In the genomic region with DNA sequence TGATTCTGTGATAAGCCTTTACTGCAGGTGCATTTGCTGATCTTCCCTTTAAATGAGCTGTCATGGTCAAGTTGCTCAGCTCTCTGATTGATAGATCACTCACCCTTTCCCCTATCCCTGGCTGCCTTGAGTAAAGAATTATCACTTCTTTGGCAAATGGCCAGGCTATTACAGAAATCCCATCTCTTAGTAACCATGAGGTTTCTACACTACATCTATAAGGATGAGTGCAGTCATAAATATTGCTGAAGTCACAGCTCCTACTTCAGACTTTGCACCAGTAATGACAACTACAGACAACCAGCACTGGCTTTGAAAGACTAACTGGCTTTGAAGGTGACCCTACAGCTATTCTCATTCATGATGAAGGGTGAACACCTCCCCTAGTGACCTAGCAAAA, we compare ENCODE assay signal across 23 mouse cellular contexts.
"Had no signal": no experiment of that assay in that cellular context is flagged by ENCODE, and none has a peak within 500 bp of the region (broad histone marks: within the 10 kb centered on the region; RNA-seq: fewer than 3 reads in every experiment).

No protein-coding gene starts in this region.

- H3K27ac ChIP-seq: kidney, postnatal 0 days; layer of hippocampus, adult 2 months; left cerebral cortex, adult 2 months; limb, embryonic 12.5 days; limb, embryonic 15.5 days; liver, embryonic 14.5 days; lung, embryonic 15.5 days; midbrain, embryonic 10.5 days; midbrain, embryonic 13.5 days; stomach, embryonic 15.5 days had no signal

- H3K36me3 ChIP-seq: limb, embryonic 12.5 days; limb, embryonic 15.5 days; lung, embryonic 15.5 days; midbrain, embryonic 10.5 days; midbrain, embryonic 13.5 days; stomach, embryonic 15.5 days had no signal

- ATAC-seq: midbrain, embryonic 13.5 days had no signal

- H3K27me3 ChIP-seq: limb, embryonic 12.5 days; limb, embryonic 15.5 days; lung, embryonic 15.5 days; megakaryocyte, embryonic 14.5 days; midbrain, embryonic 13.5 days; stomach, embryonic 15.5 days had no signal

- H3K4me1 ChIP-seq: limb, embryonic 12.5 days; limb, embryonic 15.5 days; lung, embryonic 15.5 days; megakaryocyte, embryonic 14.5 days; midbrain, embryonic 10.5 days; midbrain, embryonic 13.5 days; stomach, embryonic 15.5 days had no signal

- H3K9me3 ChIP-seq: limb, embryonic 12.5 days; limb, embryonic 15.5 days; lung, embryonic 15.5 days; megakaryocyte, embryonic 14.5 days; midbrain, embryonic 10.5 days; midbrain, embryonic 13.5 days; stomach, embryonic 15.5 days had no signal

- H3K9ac ChIP-seq: limb, embryonic 12.5 days; limb, embryonic 15.5 days; liver, embryonic 14.5 days; lung, embryonic 15.5 days; midbrain, embryonic 13.5 days; stomach, embryonic 15.5 days had no signal

- H3K4me3 ChIP-seq: layer of hippocampus, adult 2 months; left cerebral cortex, adult 2 months; limb, embryonic 12.5 days; limb, embryonic 15.5 days; lung, embryonic 15.5 days; megakaryocyte, embryonic 14.5 days; midbrain, embryonic 10.5 days; midbrain, embryonic 13.5 days; stomach, embryonic 15.5 days had no signal

- H3K4me2 ChIP-seq: limb, embryonic 12.5 days; limb, embryonic 15.5 days; liver, embryonic 11.5 days; lung, embryonic 15.5 days; midbrain, embryonic 13.5 days; stomach, embryonic 15.5 days had no signal

- DNase-seq: kidney, adult 2 months; kidney, postnatal 25 days; layer of hippocampus, adult 9-11 months; left cerebral cortex, postnatal 4 days; lung, adult 18-20 months; lung, postnatal 10 days; lung, postnatal 36 days; retina, postnatal 1 day; right cerebral cortex, postnatal 25 days; spleen, adult 18-20 months; thymus, postnatal 25 days had no signal
